Mouse (Mus musculus): ENCODE measurements around the gene Poglut1.

GRCm38 (mm10) chr16:38506041-38506634 is 43.9 kb downstream of the Poglut1 start:
- TF ChIP-seq CTCF (IDR thresholded peaks at IDR 0.05; ENCODE audit: low read depth, low read length), result peak; percentile 71
- no peak for TF ChIP-seq POLR2A (IDR thresholded peaks at IDR 0.05; ENCODE audit: borderline replicate concordance, low read depth, low read length)

Data from bone marrow macrophage, adult 2 months (primary cell).